Mouse (Mus musculus) heart, postnatal 0 days (tissue): ENCODE measurements around the gene Catsperd.

Source experiments
- CTCF ChIP-seq: IDR thresholded peaks from 2 replicates; pipeline ENCODE4 v1.5.1; 2016; ENCODE audit warnings: antibody characterized with exemption, control low read depth, low read depth
- EP300 ChIP-seq: IDR thresholded peaks from 2 replicates; pipeline ENCODE4 v1.6.1; 2016; ENCODE audit warnings: antibody characterized with exemption, low read depth

GRCm38 (mm10) chr17:56583071-56583470 is 44.9 kb upstream of the Catsperd start:
- TF ChIP-seq CTCF (no peak), EP300 (no peak)
